Mouse (Mus musculus): ENCODE results near the gene Ubr7.

Gene Ubr7

GRCm38 (mm10) chr12:102757689-102758402 lies at the start of gene Ubr7, which contains the start of the genes Gm28051 and Gon7:
Gene Ubr7 (plus strand): TSS chr12:102757967.
Gene Gm28051 (minus strand): TSS chr12:102757765.
Gene Gon7 (minus strand): TSS chr12:102757803.
- in situ Hi-C loops (cut with MboI; ENCODE audit: low sequenced_read_pairs): no loop called here

- in situ Hi-C loops (cut with MboI; ENCODE audit: low sequenced_read_pairs): loop anchor here (5.0 kb wide), 1 partner anchor 131 kb away; no protein-coding TSS in a partner anchor
Measured at GRCm38 (mm10) chr12:102708220-102708619, 49.5 kb upstream of the Ubr7 start.

- in situ Hi-C loops (cut with MboI; ENCODE audit: low sequenced_read_pairs): loop anchor here (5.0 kb wide), 1 partner anchor 133 kb away; no protein-coding TSS in a partner anchor
Measured at GRCm38 (mm10) chr12:102709896-102710295, 47.9 kb upstream of the Ubr7 start.

GRCm38 (mm10) chr12:102710851-102711375 lies 46.9 kb upstream of the Ubr7 start:
- in situ Hi-C loops (cut with MboI; ENCODE audit: low sequenced_read_pairs): no loop called here

GRCm38 (mm10) chr12:102713153-102713865 lies 44.5 kb upstream of the Ubr7 start:
- in situ Hi-C loops (cut with MboI; ENCODE audit: low sequenced_read_pairs): no loop called here

- in situ Hi-C loops (cut with MboI; ENCODE audit: low sequenced_read_pairs): no loop called here
Measured at GRCm38 (mm10) chr12:102714116-102714515, 43.7 kb upstream of the Ubr7 start.

- in situ Hi-C loops (cut with MboI; ENCODE audit: low sequenced_read_pairs): no loop called here
Measured at GRCm38 (mm10) chr12:102714654-102715395, 42.9 kb upstream of the Ubr7 start.

- in situ Hi-C loops (cut with MboI; ENCODE audit: low sequenced_read_pairs): loop anchor here (10.0 kb wide), 1 partner anchor 215 kb away; no protein-coding TSS in a partner anchor
Measured at GRCm38 (mm10) chr12:102719552-102720315, 38.0 kb upstream of the Ubr7 start.

GRCm38 (mm10) chr12:102722451-102722850 lies 35.3 kb upstream of the Ubr7 start:
- in situ Hi-C loops (cut with MboI; ENCODE audit: low sequenced_read_pairs): loop anchor here (10.0 kb wide), 1 partner anchor 218 kb away; no protein-coding TSS in a partner anchor

GRCm38 (mm10) chr12:102722966-102723365 lies 34.8 kb upstream of the Ubr7 start:
- in situ Hi-C loops (cut with MboI; ENCODE audit: low sequenced_read_pairs): loop anchor here (10.0 kb wide), 1 partner anchor 218 kb away; no protein-coding TSS in a partner anchor

- in situ Hi-C loops (cut with MboI; ENCODE audit: low sequenced_read_pairs): loop anchor here (10.0 kb wide), 1 partner anchor 219 kb away; no protein-coding TSS in a partner anchor
Measured at GRCm38 (mm10) chr12:102723861-102724260, 33.9 kb upstream of the Ubr7 start.

- in situ Hi-C loops (cut with MboI; ENCODE audit: low sequenced_read_pairs): loop anchor here (10.0 kb wide), 1 partner anchor 220 kb away; no protein-coding TSS in a partner anchor
Measured at GRCm38 (mm10) chr12:102725146-102725545, 32.6 kb upstream of the Ubr7 start.

- in situ Hi-C loops (cut with MboI; ENCODE audit: low sequenced_read_pairs): loop anchor here (10.0 kb wide), 1 partner anchor 221 kb away; no protein-coding TSS in a partner anchor
Measured at GRCm38 (mm10) chr12:102725761-102726175, 32.0 kb upstream of the Ubr7 start.

GRCm38 (mm10) chr12:102729855-102730797 lies 27.6 kb upstream of the Ubr7 start:
- in situ Hi-C loops (cut with MboI; ENCODE audit: low sequenced_read_pairs): loop anchor here (10.0 kb wide), 1 partner anchor 225 kb away; no protein-coding TSS in a partner anchor

GRCm38 (mm10) chr12:102730798-102731619 lies 26.8 kb upstream of the Ubr7 start:
- in situ Hi-C loops (cut with MboI; ENCODE audit: low sequenced_read_pairs): no loop called here

- in situ Hi-C loops (cut with MboI; ENCODE audit: low sequenced_read_pairs): no loop called here
Measured at GRCm38 (mm10) chr12:102733381-102733780, 24.4 kb upstream of the Ubr7 start.

- in situ Hi-C loops (cut with MboI; ENCODE audit: low sequenced_read_pairs): no loop called here
Measured at GRCm38 (mm10) chr12:102739096-102739495, 18.7 kb upstream of the Ubr7 start.

- in situ Hi-C loops (cut with MboI; ENCODE audit: low sequenced_read_pairs): no loop called here
Measured at GRCm38 (mm10) chr12:102740285-102740684, 17.5 kb upstream of the Ubr7 start.

All from CH12F3 (cell line).